Mouse (Mus musculus): Measurements from ENCODE around the gene Cadm3. TPM values are rescaled to one million over a fixed set of nuclear protein-coding genes. Genes with fewer than 3 reads are reported as not detected.
A peak's percentile ranks its signal among the peaks of the same experiment; 100 is the strongest.

Gene Cadm3
- total RNA-seq, 1 experiment from 2014 or later, result 3.5 TPM

GRCm38 (mm10) chr1:173357799-173358198 lies 9.7 kb downstream of the Cadm3 start:
- no peak for DNase-seq

GRCm38 (mm10) chr1:173356699-173357098 lies 10.8 kb downstream of the Cadm3 start:
- DNase-seq, result no peak

GRCm38 (mm10) chr1:173355107-173355846 lies 12.2 kb downstream of the Cadm3 start:
- DNase-seq, result no peak

GRCm38 (mm10) chr1:173350372-173350957 lies 17.0 kb downstream of the Cadm3 start, which contains the start of gene Aim2:
Aim2 (plus strand) TSS chr1:173350879.
- no peak for DNase-seq

DNA sequence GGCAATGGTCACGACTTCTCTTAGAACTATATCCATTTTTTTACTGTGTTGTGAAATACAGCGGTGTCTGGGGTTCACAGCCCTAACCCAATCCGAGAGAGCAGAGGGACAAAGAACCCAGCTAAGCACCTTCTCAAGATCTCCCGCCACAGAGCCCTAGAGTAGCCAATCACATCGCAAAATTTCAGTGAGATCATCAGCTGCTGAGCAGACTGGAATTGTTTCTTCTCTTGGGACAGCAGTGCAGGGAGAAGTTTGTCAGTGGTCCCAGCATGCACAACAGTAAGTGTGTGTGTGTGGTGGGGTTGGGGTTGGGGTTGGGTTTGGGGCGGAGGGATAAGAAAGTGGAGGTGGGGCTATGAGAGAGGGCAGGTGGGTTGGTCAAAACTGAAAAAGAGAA lies 17.5 kb downstream of the Cadm3 start:
- peak; percentile 23 for DNase-seq

DNA sequence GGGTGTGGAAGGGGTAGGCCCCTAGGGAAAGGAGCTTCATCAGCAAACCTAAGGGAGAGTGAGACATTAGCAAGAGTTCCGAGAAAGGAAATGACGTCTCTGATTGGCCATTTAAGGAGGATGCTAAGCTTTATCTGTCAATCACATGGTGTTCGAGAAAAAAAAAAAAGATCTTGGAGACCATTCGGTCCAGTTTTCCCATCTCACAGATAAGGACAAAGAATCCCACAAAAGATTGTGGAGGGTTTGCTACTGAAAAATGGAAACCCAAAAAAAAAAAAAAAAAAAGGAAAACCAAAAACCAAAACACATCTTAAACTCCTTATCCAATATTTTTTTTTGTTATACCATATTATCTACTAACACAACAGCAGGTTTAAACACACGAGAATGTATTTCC lies 18.3 kb downstream of the Cadm3 start:
- DNase-seq, result no peak

DNA sequence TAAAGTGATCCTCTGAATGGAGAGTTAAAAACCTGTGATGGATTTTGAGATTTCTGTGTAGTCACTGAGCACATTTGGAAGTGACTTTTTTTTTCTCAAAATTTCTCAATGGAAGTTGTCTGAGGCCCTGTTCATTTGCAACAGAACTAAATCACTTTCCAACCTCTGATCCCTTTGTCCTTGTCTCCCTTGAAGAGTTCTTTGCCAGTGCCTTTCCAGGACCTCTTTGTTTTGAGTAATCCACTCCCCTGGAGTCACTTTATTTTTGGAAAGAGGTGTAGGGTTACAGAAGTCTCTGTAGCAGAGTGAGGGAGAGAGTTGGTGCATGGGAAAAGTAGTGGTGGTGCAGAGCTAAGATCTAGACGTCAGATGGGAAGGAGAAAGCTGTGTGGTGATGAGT lies 19.0 kb downstream of the Cadm3 start:
- no peak for DNase-seq

DNA sequence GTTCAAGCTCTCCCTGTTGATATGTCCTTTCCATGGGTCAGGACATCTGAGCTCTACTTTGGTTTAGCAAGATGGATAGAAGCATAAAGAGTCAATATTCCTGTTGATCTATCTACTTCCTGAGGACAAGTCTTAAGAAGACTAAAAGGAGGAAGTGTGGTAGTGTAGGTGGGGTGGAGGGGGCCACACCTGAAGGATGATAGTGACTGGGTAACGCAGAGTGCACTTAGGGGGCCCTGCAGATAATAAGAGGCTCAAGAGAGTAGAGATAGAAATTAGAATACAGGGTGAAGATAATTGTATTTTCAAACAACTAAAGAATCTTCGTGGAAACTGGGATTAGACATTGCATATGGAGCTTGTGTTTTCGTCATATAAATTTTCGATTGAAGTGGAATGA lies 22.4 kb downstream of the Cadm3 start:
- no peak for DNase-seq

- DNase-seq, result no peak
These were observed 23.6 kb downstream of the Cadm3 start for GRCm38 (mm10) chr1:173343934-173344333.

- no peak for DNase-seq
These were observed 25.1 kb downstream of the Cadm3 start for GRCm38 (mm10) chr1:173342425-173342824.

DNA sequence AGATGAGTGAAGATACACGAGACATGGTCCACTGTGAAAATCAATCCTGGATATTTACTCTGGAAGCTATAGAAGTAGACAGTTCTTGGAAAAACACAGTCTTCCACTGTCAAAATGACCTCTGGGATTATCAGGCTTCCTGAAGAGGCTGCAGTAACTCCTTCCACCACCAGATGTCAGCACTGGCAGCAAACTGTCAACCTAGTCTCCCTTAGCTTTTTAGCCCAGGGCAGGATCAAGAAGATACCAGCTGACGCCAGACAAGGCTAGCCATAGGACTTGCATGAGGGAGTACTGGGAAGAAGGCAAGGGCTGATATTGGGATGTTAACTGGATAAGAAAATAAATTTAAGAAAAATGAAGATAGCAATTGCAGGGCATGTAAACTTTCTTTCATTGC lies 28.0 kb downstream of the Cadm3 start:
- peak; percentile 58 for DNase-seq

- no peak for DNase-seq
These were observed 30.5 kb downstream of the Cadm3 start for GRCm38 (mm10) chr1:173337008-173337407.

DNA sequence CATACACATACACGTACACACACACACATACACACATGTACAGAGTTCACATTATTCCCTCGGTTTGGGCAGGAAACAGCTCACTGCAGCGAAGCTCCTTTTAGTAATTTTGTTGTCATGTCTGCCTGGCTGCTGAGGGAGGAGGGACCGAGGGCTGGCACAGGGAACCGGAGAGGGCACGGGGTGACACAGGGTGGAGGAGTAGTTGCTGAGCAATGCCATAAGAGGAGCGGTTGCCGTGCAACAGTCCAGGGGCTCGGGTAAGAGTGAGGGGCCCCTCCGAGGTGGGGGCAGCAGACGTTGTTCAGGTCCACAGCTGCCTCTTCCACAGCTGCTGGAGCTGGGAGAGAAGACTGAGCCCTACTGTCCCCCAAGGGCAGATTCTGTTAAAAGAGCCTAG lies 31.6 kb downstream of the Cadm3 start:
- DNase-seq, result no peak

- DNase-seq, result no peak
These were observed 33.9 kb downstream of the Cadm3 start, which contains the start of gene Ackr1 for GRCm38 (mm10) chr1:173333312-173334253. Ackr1 (minus strand) TSS chr1:173333750.

DNA sequence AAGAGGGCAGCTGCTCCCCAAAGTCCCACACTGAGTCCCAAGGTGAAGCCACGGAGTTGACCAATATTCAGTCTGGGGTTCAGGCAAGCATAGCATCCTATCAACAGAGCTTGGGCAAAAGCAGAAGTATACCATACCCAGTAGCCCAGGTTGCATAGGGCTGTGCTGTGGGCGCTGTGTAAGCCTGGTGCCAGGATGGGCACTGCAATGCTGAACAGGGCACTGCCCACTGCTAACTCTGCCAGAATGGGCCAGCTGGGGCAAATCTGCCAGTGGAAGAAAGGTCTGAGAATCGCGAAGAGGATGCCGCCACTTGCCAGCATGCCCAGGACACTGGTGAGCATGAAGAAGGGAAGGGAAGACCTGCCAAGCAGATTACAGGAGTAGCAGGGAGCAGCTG lies 35.1 kb downstream of the Cadm3 start:
- no peak for DNase-seq

- no peak for DNase-seq
These were observed 37.8 kb downstream of the Cadm3 start for GRCm38 (mm10) chr1:173329743-173330142.

DNA sequence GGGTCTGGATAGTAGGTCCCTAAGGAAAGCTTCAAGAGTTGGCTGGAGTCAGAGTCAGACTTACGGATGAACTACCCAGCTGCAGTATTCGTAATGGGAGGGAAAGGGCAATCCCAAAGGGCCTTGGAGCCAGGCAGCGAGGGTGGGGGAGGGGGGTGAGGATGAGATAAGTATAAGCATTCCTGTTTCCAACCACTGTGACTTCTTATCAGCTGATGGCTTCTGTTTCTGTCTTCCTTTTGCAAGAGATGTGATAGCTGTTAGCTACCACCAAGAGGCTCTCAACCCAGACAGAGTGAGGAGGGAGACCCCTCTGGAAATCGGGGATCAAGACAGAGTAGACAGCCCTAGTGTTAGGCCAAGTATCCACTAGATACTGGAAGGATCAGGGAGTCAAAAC lies 38.3 kb downstream of the Cadm3 start:
- DNase-seq, result no peak

DNA sequence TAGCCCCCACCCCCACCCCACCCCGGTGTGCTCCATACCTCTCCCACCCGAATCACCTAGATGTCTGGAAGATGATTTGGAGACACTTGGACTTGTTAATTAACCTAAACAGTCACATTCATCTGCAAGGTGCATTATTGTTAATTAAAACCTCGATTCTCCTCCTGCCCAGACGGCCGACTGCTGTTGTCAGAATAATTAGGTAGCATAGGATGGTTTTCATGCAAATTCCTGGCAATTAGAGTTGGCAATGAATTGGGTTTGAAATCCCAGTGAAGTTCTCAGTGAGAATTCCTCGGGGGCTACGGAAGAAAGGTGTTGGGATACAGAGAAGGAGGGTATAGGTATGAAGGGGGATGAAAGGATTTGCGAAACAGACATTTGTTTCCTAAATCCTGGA lies 39.0 kb downstream of the Cadm3 start:
- no peak for DNase-seq

DNA sequence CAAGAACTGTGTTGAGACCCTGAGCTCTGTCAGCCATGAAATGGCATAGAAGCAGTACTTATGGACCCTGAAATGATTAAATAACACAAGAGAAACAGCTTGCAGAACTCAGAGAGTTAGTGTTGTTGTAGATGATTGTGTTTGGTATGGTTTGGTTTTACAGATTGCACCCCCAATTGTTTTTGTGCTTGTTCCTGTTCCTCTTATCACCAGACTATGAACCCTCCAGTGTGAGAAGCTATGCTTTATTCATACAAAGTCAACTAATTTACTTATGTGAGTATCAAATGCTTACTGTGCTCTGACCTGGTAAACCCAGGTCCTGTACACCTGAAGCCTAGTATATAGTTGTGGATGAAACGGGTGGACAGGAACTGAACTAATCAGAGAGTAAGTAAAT lies 40.9 kb downstream of the Cadm3 start:
- DNase-seq, result no peak

GRCm38 (mm10) chr1:173325395-173325794 lies 42.1 kb downstream of the Cadm3 start:
- no peak for DNase-seq

- no peak for DNase-seq
These were observed 42.5 kb downstream of the Cadm3 start for GRCm38 (mm10) chr1:173324961-173325360.

DNA sequence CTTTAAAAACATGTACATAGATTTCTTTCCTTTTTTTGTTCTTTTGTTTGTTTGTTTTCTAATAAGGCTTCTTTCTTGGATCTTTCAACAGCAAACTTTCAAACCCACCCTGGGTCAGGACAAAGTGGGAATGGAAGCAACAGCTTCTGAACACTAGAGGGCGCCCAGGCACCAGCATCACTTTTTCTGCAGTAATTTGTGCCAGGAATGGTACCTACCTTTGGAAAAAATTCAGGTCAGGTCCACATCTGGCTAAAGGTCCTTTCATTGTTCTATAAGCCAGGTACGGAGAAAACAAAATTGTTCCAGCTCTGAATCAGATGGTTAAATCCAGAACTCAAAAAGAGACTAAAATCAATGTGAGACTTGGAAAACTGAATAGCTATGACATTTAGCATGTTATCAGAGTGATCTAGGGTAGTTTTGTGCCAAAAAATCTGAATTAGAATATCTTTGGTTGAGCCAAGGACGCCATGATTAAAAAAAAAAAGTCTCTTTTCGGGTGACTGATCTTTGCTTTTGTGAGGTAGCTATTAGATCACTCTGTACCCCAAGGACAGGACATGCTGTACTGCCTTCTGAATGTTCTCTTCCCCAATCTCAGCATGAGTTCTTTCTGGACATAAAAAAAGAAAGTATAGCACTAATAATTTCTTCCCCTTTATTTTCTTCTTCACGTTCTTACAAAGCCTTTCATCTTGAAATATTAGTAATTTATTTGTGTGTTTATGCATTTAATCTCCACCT lies 43.5 kb downstream of the Cadm3 start:
- DNase-seq, result peak; percentile 39

All from adrenal gland, postnatal 25 days (tissue).